Mouse (Mus musculus) ZHBTc4 (cell line): Measurements from ENCODE around the gene Pibf1.

ENCODE experiments used
- DNase-seq: peaks from one replicate; pipeline ENCODE4 v3.0.0-alpha.2; 2011; ENCODE audit warnings: low read depth, low spot score

Pibf1 gene

DNA sequence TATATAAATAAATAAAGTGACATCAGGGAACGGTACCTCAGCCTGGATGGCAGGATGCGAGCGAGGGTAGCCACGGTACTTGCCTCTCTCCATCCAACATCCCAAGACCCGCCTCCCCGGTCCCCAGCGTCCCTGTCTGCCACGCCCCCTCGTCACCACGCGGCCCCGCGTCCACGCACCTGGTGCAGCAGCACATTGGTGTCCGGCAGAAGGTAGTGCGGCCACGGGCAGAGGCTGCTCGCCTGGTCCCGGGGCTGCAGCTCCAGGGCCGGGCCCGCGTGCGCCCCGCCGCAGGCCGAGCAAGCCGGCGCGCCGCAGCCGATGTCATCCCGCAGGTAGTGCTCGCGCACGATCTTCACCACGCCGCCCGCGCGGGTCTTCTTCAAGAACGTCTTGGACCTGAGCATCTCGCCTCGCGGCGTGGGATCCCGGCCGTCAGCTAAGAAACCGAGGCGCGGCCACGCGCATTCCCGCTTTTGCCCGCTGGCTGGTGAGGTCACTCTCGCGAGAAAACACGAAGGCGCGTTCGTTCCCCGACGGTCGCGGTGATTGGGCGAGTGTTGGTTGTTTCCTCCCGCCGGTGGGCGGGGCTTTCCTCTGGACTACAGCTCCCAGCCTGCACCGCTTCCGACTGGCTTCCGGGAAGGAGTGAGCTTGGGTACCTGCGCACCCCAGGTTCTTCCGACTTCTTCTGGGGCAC, at the start of gene Pibf1, which contains the start of gene Dis3:
Gene Pibf1, plus strand, starts transcription at position 158 of the 700 bp plus-strand sequence.
Gene Dis3, minus strand, starts transcription at position 504 of the 700 bp plus-strand sequence.
- DNase-seq, result peak; percentile 100

GRCm38 (mm10) chr14:99058959-99059586, 40.2 kb upstream of the Pibf1 start:
- peak; percentile 48 for DNase-seq

- no peak for DNase-seq
Observed at GRCm38 (mm10) chr14:99060616-99061015, 38.6 kb upstream of the Pibf1 start.

DNA sequence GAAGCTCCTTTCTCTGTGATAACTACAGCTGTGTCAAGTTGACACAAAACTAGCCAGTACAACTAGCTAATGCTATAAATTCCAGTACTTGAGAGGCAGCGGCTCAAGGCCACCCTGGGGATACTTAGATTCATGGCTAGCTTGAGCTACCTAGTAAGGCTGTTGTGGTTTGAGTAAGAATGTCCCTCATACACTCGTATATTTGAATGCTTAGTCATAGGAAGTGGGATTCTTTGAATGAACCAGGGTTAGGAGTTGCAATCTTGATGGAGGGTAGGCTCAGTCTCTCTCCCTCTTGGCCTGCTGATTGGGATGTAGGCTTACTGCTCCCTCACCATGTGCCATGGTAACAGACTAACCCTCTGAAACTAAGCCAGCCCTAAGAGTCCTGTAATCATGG, 36.1 kb upstream of the Pibf1 start:
- no peak for DNase-seq

DNA sequence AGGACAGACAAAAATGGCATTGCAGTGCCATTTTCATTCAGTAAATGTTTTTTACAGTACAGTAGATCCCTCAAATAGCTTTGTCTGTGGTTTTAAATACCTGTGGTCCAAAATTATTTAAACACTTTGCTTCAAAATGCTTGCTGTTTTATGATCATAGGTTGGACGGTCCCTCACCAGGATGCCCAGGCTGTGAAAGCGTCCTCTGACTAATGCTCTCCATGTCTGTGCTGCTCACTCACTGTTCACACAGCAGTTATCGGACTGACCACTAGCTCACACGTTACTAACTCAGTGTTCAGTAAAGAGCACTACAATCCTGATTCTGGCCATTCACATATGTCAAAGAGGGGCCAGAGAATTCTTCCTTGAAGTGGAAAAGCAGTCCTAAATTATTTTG, 28.1 kb upstream of the Pibf1 start:
- no peak for DNase-seq

GRCm38 (mm10) chr14:99088947-99089346, 10.3 kb upstream of the Pibf1 start:
- DNase-seq, result no peak

DNA sequence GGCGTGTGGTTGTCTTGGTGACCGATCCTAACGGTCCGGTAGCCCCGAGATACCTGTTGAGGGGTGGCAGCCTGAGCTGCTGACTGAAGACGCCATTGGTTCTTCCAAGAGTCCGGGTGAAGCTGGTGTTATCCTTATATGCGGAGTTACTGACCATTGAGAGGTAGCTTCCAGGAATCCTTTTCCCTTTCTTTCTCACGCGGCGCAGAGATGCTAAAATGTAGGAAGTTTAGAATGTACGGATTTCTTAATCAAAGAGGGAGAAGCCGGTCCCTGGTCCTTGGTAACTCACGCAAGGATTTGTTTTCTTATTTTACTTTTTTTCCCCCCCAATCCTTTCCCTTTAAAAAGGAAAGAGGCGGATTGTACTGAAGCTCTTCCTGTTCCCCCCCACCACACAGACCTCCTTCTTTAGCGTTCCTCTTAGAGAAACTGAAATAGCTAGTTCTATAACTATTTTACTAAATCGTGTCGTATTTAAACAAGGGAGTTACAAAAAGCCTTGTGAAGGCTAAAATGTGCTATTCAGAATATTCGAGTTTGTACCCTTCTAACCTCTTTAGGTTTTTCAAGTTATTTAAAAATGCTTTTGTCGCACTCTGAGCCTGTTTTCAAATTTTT, 853 bp downstream of the Pibf1 start:
- DNase-seq, result no peak

GRCm38 (mm10) chr14:99103050-99103449, 3.8 kb downstream of the Pibf1 start:
- no peak for DNase-seq

DNA sequence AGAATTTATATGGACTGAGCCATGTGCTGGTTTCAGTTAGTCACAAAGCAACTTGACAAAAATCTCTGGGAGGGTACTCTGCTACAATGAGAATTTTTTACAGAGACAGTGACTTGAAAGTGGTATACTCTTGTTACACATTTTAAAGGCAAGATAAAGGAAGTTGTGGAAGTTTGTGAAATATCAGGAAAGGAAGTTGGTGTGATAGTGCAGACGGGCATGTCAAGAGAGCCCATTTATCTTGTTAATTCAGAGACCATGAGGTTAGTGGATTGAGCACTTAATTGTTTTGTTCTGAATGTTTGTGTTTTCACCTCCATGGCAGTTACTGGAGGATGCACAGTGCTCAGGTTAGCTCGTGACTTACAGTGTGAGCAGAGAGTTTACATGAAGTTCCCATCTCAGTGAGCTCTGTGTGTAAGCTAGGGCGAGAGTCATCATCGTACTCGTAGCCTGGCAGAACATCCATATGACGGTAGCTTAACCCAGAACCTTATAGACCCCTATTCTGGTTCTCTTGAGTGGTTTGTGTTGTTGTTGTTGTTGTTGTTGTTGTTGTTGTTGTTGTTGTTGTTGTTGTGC, 5.4 kb downstream of the Pibf1 start:
- no peak for DNase-seq

GRCm38 (mm10) chr14:99106671-99107070, 7.4 kb downstream of the Pibf1 start:
- no peak for DNase-seq

- DNase-seq, result peak; percentile 65
Observed at GRCm38 (mm10) chr14:99107631-99108187, 8.5 kb downstream of the Pibf1 start.

DNA sequence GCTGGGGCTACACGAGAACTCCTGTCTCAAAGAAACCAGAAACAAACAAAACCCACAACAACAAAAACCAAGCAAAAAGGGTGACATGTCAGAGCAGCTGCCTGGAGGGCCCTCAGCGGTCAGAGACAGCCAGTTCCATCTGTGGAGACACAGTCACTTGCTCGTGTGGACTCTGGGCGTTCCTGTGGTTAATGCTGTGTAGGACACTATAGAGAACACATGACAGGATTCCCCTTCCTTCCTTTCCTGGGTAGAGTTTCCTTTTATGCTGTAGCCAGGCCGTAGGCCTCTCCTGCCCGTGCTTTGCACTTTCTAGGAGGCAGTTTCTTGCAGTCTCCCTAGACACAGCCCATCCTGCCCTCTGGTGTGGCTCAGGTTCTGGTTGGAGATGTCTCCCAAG, 9.5 kb downstream of the Pibf1 start:
- DNase-seq, result no peak

- no peak for DNase-seq
Observed at GRCm38 (mm10) chr14:99117576-99117975, 18.4 kb downstream of the Pibf1 start.

DNA sequence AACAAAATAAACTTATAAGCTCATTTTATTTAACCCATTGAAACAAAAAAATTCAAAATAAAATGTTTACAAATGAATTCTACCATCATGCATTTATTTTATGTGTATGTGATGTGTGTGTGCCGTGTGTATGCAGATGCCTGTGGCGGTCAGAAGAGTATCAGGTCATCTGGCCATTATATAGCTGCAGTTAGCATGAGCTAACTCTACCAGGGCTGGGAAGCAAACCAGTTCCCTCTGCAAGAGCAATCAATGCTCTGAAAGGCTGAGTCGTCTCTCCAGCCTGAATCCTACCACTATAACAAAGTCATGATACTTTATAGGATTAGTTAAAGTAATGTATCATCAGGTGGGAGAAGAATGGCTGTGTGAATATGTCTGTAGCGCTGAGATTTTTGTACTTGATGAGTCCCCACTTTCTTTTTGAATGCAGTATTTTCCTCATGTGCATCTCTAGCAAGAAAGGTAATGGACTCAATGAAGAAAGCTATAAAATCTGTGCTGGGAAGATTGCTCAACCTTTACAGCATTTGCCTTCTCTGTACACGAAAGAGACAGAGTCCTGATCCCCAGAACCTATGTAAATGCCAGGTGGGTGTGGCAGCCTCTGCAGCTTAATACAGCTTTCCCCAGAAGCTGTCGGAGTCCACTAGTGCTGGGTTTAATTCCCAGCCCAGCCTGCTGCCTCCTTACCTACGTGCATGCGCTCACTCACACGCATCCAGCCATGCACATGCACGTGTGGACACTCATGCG, 22.5 kb downstream of the Pibf1 start:
- DNase-seq, result no peak

DNA sequence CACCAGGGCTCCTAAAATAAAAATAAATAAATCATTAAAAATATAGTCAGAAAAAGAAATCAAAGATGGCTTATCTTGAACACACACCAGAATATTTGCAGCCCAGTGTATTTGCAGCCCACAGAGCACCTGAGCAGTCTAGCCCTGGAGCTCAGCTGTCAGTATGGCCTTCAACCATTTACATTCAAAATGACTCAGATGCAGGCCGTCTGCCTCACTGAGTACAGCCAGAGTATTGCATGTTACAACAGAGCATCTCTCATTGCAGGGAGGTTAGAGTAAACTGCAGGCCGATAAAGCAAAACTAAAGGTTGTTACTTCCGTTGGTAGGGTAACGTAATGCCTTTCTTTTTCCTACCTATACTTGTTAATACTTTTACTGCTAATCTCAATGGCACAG, 24.9 kb downstream of the Pibf1 start:
- no peak for DNase-seq

- DNase-seq, result no peak
Observed at GRCm38 (mm10) chr14:99126713-99127112, 27.5 kb downstream of the Pibf1 start.

DNA sequence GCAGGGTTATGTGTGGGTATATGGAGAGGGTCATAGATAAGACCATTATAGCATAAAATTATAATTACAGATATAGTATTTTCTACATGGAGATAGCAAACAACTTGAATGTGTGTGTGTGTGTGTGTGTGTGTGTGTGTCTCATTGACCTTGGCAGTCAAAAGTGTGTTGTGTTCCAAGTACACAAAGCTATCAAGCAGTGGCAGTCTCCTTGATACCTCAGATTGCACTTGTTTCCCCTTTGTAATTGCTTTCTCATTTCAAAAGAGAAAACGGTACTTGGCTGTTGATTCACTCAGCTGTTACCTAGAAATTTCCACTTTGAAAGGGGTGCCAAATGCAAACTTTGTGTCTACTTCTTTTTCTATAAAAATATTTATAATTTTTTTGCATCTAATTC, 28.3 kb downstream of the Pibf1 start:
- DNase-seq, result no peak

GRCm38 (mm10) chr14:99129050-99129449, 29.8 kb downstream of the Pibf1 start:
- DNase-seq, result no peak

GRCm38 (mm10) chr14:99134048-99134447, 34.8 kb downstream of the Pibf1 start:
- DNase-seq, result no peak

DNA sequence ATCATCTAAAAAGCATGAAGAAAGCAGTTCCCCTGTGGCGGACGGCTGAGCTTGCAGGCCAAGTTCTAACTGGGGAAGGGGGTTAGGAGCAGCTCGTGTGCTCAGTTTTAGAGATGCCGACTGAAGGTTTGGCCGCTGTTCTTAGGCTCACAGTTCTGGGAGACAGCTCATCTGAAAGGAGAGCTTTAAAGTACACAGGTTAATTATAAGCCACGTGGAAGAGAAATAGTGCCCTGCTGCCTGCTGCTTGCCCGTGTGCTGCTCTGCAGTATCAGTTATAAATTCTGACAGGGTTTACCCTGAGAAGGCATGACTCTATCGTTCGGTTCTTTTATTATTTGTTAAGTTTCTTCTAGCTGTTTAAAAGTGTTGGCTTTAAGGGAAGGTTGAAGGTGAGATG, 36.5 kb downstream of the Pibf1 start:
- no peak for DNase-seq

GRCm38 (mm10) chr14:99136297-99136696, 37.1 kb downstream of the Pibf1 start:
- DNase-seq, result no peak
